Mouse (Mus musculus): ENCODE results near the gene Gfpt1.
"Not testable (repeated sequence)": the region's sequence is repeated elsewhere in the genome, so short reads cannot be mapped to it uniquely, and the experiment has no call there.

Gfpt1 gene

GRCm38 (mm10) chr6:87042337-87043130 is at the start of gene Gfpt1:
Gene Gfpt1, plus strand, starts transcription at chr6:87042846.
- DNase-seq (ENCODE audit: low spot score in 2 of 2): peak; percentile 92 to 97

- no peak for DNase-seq (ENCODE audit: low spot score in 2 of 2)
Measured at GRCm38 (mm10) chr6:86994254-86994653, 48.4 kb upstream of the Gfpt1 start.

GRCm38 (mm10) chr6:86996629-86997307 is 45.9 kb upstream of the Gfpt1 start:
- DNase-seq (ENCODE audit: low spot score in 2 of 2): no peak

GRCm38 (mm10) chr6:86997360-86997759 is 45.3 kb upstream of the Gfpt1 start:
- DNase-seq (ENCODE audit: low spot score in 2 of 2): no peak

- DNase-seq (ENCODE audit: low spot score in 2 of 2): no peak
Measured at GRCm38 (mm10) chr6:87001995-87002394, 40.7 kb upstream of the Gfpt1 start.

- DNase-seq (ENCODE audit: low spot score in 2 of 2): peak; percentile 79 to 94
Measured at GRCm38 (mm10) chr6:87002521-87003055, 40.1 kb upstream of the Gfpt1 start.

GRCm38 (mm10) chr6:87004099-87004498 is 38.5 kb upstream of the Gfpt1 start:
- DNase-seq (ENCODE audit: low spot score in 2 of 2): no peak

GRCm38 (mm10) chr6:87005577-87005976 is 37.1 kb upstream of the Gfpt1 start:
- no peak for DNase-seq (ENCODE audit: low spot score in 2 of 2)

GRCm38 (mm10) chr6:87008887-87009286 is 33.8 kb upstream of the Gfpt1 start, which contains the start of gene Nfu1:
Gene Nfu1, plus strand, starts transcription at chr6:87009236.
- DNase-seq (ENCODE audit: low spot score in 2 of 2): no peak

GRCm38 (mm10) chr6:87009692-87010328 is 32.8 kb upstream of the Gfpt1 start:
- DNase-seq (ENCODE audit: low spot score in 2 of 2): peak; percentile 96 to 99

GRCm38 (mm10) chr6:87016916-87017315 is 25.7 kb upstream of the Gfpt1 start:
- DNase-seq (ENCODE audit: low spot score in 2 of 2): peak; percentile 34 to 73

GRCm38 (mm10) chr6:87018874-87019273 is 23.8 kb upstream of the Gfpt1 start:
- no peak for DNase-seq (ENCODE audit: low spot score in 2 of 2)

GRCm38 (mm10) chr6:87021791-87022190 is 20.9 kb upstream of the Gfpt1 start:
- DNase-seq (ENCODE audit: low spot score in 2 of 2): no peak

- DNase-seq (ENCODE audit: low spot score in 2 of 2): no peak
Measured at GRCm38 (mm10) chr6:87026980-87027379, 15.7 kb upstream of the Gfpt1 start.

- DNase-seq (ENCODE audit: low spot score in 2 of 2): no peak
Measured at GRCm38 (mm10) chr6:87028881-87029280, 13.8 kb upstream of the Gfpt1 start.

- not testable (repeated sequence) for DNase-seq (ENCODE audit: low spot score in 2 of 2)
Measured at GRCm38 (mm10) chr6:87031310-87031709, 11.3 kb upstream of the Gfpt1 start.

- no peak for DNase-seq (ENCODE audit: low spot score in 2 of 2)
Measured at GRCm38 (mm10) chr6:87032401-87032800, 10.2 kb upstream of the Gfpt1 start.

- DNase-seq (ENCODE audit: low spot score in 2 of 2): no peak
Measured at GRCm38 (mm10) chr6:87034395-87034794, 8.3 kb upstream of the Gfpt1 start.

- no peak for DNase-seq (ENCODE audit: low spot score in 2 of 2)
Measured at GRCm38 (mm10) chr6:87037826-87038620, 4.6 kb upstream of the Gfpt1 start.

GRCm38 (mm10) chr6:87039161-87039560 is 3.5 kb upstream of the Gfpt1 start:
- no peak for DNase-seq (ENCODE audit: low spot score in 2 of 2)

- DNase-seq (ENCODE audit: low spot score in 2 of 2): no peak
Measured at GRCm38 (mm10) chr6:87040971-87041370, 1.7 kb upstream of the Gfpt1 start.
